Mouse (Mus musculus) midbrain, postnatal 0 days (tissue): ENCODE measurements around the gene Nedd8. TPM values are rescaled to one million over a fixed set of nuclear protein-coding genes. Genes with fewer than 3 reads are reported as not detected.

Experiments used
- ATAC-seq: fragments of 200-750 bp; cut with Nextera tagmentation; 2 replicates; pipeline ENCODE4 v1.8.0; 2017; ENCODE audit warnings: moderate number of reproducible peaks, mild to moderate bottlenecking, moderate TSS enrichment, moderate library complexity; ENCODE audit not compliant: low FRiP score
- DNase-seq: peaks from one replicate; pipeline ENCODE4 v3.0.0-alpha.2; 2015; ENCODE audit warnings: low spot score
- H3K27ac ChIP-seq: fragments of 300-500 bp; sonication (generic); 2 replicates; pipeline ENCODE4 v1.5.1; 2014; ENCODE audit warnings: low read depth, mild to moderate bottlenecking, low read length, mixed read lengths
- H3K27me3 ChIP-seq: fragments of 300-500 bp; sonication (generic); 2 replicates; pipeline ENCODE4 v1.6.1; 2014; ENCODE audit warnings: low read length, control low read depth, mixed read lengths; ENCODE audit not compliant: insufficient read depth
- H3K36me3 ChIP-seq: fragments of 300-500 bp; sonication (generic); 2 replicates; pipeline ENCODE4 v1.6.1; 2014; ENCODE audit warnings: low read length, control low read depth, mixed read lengths; ENCODE audit not compliant: insufficient read depth
- H3K4me1 ChIP-seq: fragments of 300-500 bp; sonication (generic); 2 replicates; pipeline ENCODE4 v1.6.1; 2014; ENCODE audit warnings: mild to moderate bottlenecking, control low read depth, antibody characterized with exemption, low read length, mixed read lengths; ENCODE audit not compliant: insufficient read depth
- H3K4me2 ChIP-seq: fragments of 300-500 bp; sonication (generic); 2 replicates; pipeline ENCODE4 v1.6.1; 2014; ENCODE audit warnings: low read depth, mild to moderate bottlenecking, low read length, mixed read lengths; ENCODE audit not compliant: poor library complexity, severe bottlenecking
- H3K4me3 ChIP-seq: fragments of 300-500 bp; sonication (generic); 2 replicates; pipeline ENCODE4 v1.5.1; 2014; ENCODE audit warnings: low read depth, mild to moderate bottlenecking, low read length, moderate library complexity
- H3K9ac ChIP-seq: fragments of 300-500 bp; sonication (generic); replicated peaks from 2 replicates; pipeline ENCODE4 v1.6.1; 2014; ENCODE audit warnings: mild to moderate bottlenecking, low read length, moderate library complexity, mixed read lengths; ENCODE audit not compliant: poor library complexity, severe bottlenecking
- H3K9me3 ChIP-seq: fragments of 300-500 bp; sonication (generic); 2 replicates; pipeline ENCODE4 v1.6.1; 2016; ENCODE audit warnings: low read length, control low read depth
- CTCF ChIP-seq: IDR thresholded peaks from 2 replicates; pipeline ENCODE4 v1.5.1; 2016; ENCODE audit warnings: antibody characterized with exemption, mild to moderate bottlenecking
- WGBS: fragments of 180-500 bp; shearing (Covaris S2); extraction: QIAGEN DNeasy Blood & Tissue Kit; methylation state at CpG from one replicate; pipeline ENCODE4 v1.1.7; 2014; 5-methylcytosine and 5-hydroxymethylcytosine counted together
- polyA plus RNA-seq: library from polyadenylated mRNA; unstranded; fragments of >200 nt; fragmentation: Nextera tagmentation; extraction: Ambion mirVana; gene quantifications from 2 replicates; pipeline ENCODE4 v1.2.1, GENCODE M21; 2015
- total RNA-seq: library from RNA; depleted of rRNA; stranded (reverse); fragments of >200 nt; gene quantifications from 2 replicates; pipeline ENCODE4 v1.2.3, GENCODE M21; 2014; rRNA removed

Nedd8 gene
- total and polyA plus RNA-seq, 2 experiments from 2014 or later: 129 to 569 TPM

DNA sequence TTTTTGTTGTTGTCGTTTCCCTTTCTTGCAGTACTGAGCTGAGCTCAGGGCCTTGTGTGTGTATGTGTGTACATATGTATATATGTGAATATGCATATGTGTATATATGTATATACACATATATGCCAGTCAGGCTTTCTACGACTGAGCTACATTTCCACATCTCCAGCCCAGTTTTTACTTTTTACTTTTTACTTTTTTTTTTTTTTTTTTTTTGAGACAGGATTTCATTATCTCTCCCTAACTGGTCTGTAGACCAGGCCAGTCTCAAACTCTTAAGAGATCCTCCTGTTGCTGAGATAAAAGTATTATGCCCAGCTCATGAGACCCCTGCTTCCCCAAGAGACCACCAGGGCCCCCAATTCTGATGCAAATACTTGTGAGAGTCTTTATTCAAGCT lies 55.1 kb downstream of the Nedd8 start:
- Histone ChIP-seq H3K27me3 (no peaks in the 10 kb centered on the region), H3K4me3 (no peak overlapping the region), H3K9me3 (no peaks in the 10 kb centered on the region), H3K4me2 (no peak overlapping the region), H3K4me1 (no peaks in the 10 kb centered on the region), H3K9ac (no peak overlapping the region), H3K36me3 (no peaks in the 10 kb centered on the region), H3K27ac (no peak overlapping the region)
- DNase-seq (no peak), ATAC-seq (no peak)
- TF ChIP-seq CTCF: no peak
- whole genome bisulfite sequencing: 80% methylated on average over 2 of the region's 2 CpGs

DNA sequence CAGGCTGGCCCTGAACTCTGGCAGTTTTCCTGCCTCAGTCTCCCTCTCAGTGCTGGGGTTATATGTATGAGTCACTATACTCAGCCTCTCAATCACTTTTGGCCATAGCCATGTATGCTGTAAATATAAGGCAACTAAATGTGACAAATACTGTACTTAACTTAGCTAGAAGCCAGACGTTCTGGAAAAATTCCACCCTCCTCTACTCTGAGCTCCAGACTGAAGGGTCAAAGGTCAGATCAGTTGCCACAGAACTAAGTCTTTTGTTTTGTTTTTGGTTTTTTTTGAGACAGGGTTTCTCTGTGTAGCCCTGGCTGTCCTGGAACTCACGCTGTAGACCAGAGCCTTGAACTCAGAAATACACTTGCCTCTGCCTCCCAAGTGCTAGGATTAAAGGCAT lies 56.0 kb downstream of the Nedd8 start:
- no peak for DNase-seq
- Histone ChIP-seq H3K36me3 (no peaks in the 10 kb centered on the region), H3K27ac (no peak overlapping the region), H3K27me3 (no peaks in the 10 kb centered on the region), H3K9ac (no peak overlapping the region), H3K9me3 (no peaks in the 10 kb centered on the region), H3K4me3 (no peak overlapping the region), H3K4me2 (no peak overlapping the region), H3K4me1 (no peaks in the 10 kb centered on the region)
- TF ChIP-seq CTCF: no peak
- ATAC-seq: no peak
- 44% methylated on average over 2 of the region's 2 CpGs for WGBS

- no peak overlapping the region for H3K4me3 ChIP-seq
- 0 out of 2 replicates have a peak, but pooled peaks cover 2% of the 10 kb centered on the region for H3K36me3 ChIP-seq
- no peaks in the 10 kb centered on the region for H3K4me1 ChIP-seq
- no peak for ATAC-seq
- no peak overlapping the region for H3K9ac ChIP-seq
- H3K27me3 ChIP-seq: no peaks in the 10 kb centered on the region
- no peak overlapping the region for H3K27ac ChIP-seq
- no peak for TF ChIP-seq CTCF
- H3K9me3 ChIP-seq: no peaks in the 10 kb centered on the region
- H3K4me2 ChIP-seq: no peak overlapping the region
- DNase-seq: no peak
- WGBS: 89% methylated on average over 7 of the region's 7 CpGs
Observed at GRCm38 (mm10) chr14:55614565-55615178, 57.3 kb downstream of the Nedd8 start.

- Histone ChIP-seq H3K9me3 (no peaks in the 10 kb centered on the region), H3K4me2 (no peak overlapping the region), H3K4me1 (no peaks in the 10 kb centered on the region), H3K4me3 (no peak overlapping the region), H3K9ac (no peak overlapping the region), H3K27ac (no peak overlapping the region), H3K27me3 (no peaks in the 10 kb centered on the region), H3K36me3 (peaks cover 11% of the 10 kb centered on the region)
- TF ChIP-seq CTCF: no peak
- ATAC-seq (no peak), DNase-seq (no peak)
- 62% methylated on average over 6 of the region's 6 CpGs for WGBS
Observed at GRCm38 (mm10) chr14:55613346-55613745, 58.6 kb downstream of the Nedd8 start.

Other genes with a start within 250 kb of the Nedd8 start
Only the 30 nearest of the 35 such genes appear.
- gene Carmil3, start 181.5 kb downstream of the Nedd8 start, total RNA-seq: 118 and 166 TPM in 2 replicates
- gene Carmil3, start 181.5 kb downstream of the Nedd8 start, polyA plus RNA-seq: 33.3 and 37.6 TPM in 2 replicates
- 9.4 and 14.7 TPM in 2 replicates for gene Cpne6, start 161.7 kb downstream of the Nedd8 start, total RNA-seq
- 12.3 and 15.0 TPM in 2 replicates for gene Cpne6, start 161.7 kb downstream of the Nedd8 start, polyA plus RNA-seq
- 1.5 and 3.8 TPM in 2 replicates for gene Nrl, start 147.1 kb downstream of the Nedd8 start, total RNA-seq
- 0.55 and 0.57 TPM in 2 replicates for gene Nrl, start 147.1 kb downstream of the Nedd8 start, polyA plus RNA-seq
- 27.8 and 29.1 TPM in 2 replicates for gene Pck2, start 131.9 kb downstream of the Nedd8 start, total RNA-seq
- 18.2 and 21.6 TPM in 2 replicates for gene Pck2, start 131.9 kb downstream of the Nedd8 start, polyA plus RNA-seq
- gene Dcaf11, start 112.1 kb downstream of the Nedd8 start, total RNA-seq: 98.3 and 103 TPM in 2 replicates
- 102 and 114 TPM in 2 replicates for gene Dcaf11, start 112.1 kb downstream of the Nedd8 start, polyA plus RNA-seq
- 5.4 TPM in 1 of 2 replicates, not detected in the other for gene A730061H03Rik, start 111.7 kb downstream of the Nedd8 start, total RNA-seq
- 0.69 TPM in 1 of 2 replicates, not detected in the other for gene A730061H03Rik, start 111.7 kb downstream of the Nedd8 start, polyA plus RNA-seq
- gene Fitm1, start 96.5 kb downstream of the Nedd8 start, total RNA-seq: 0.33 and 0.80 TPM in 2 replicates
- 0.16 and 0.17 TPM in 2 replicates for gene Fitm1, start 96.5 kb downstream of the Nedd8 start, polyA plus RNA-seq
- 119 and 147 TPM in 2 replicates for gene Psme1, start 94.0 kb downstream of the Nedd8 start, total RNA-seq
- 268 and 288 TPM in 2 replicates for gene Psme1, start 94.0 kb downstream of the Nedd8 start, polyA plus RNA-seq
- 36.3 and 38.9 TPM in 2 replicates for gene Emc9, start 86.8 kb downstream of the Nedd8 start, total RNA-seq
- gene Emc9, start 86.8 kb downstream of the Nedd8 start, polyA plus RNA-seq: 74.3 and 78.8 TPM in 2 replicates
- gene Psme2, start 81.0 kb downstream of the Nedd8 start, total RNA-seq: 62.8 and 69.6 TPM in 2 replicates
- 157 and 184 TPM in 2 replicates for gene Psme2, start 81.0 kb downstream of the Nedd8 start, polyA plus RNA-seq
- 19.8 and 26.7 TPM in 2 replicates for gene Rnf31, start 80.4 kb downstream of the Nedd8 start, total RNA-seq
- gene Rnf31, start 80.4 kb downstream of the Nedd8 start, polyA plus RNA-seq: 20.4 and 23.0 TPM in 2 replicates
- 17.1 and 18.2 TPM in 2 replicates for gene Irf9, start 68.6 kb downstream of the Nedd8 start, total RNA-seq
- 7.4 and 8.3 TPM in 2 replicates for gene Irf9, start 68.6 kb downstream of the Nedd8 start, polyA plus RNA-seq
- gene Rec8, start 54.1 kb downstream of the Nedd8 start, total RNA-seq: 6.0 and 11.1 TPM in 2 replicates
- 7.6 and 8.7 TPM in 2 replicates for gene Rec8, start 54.1 kb downstream of the Nedd8 start, polyA plus RNA-seq
- 109 and 122 TPM in 2 replicates for gene Ipo4, start 36.2 kb downstream of the Nedd8 start, total RNA-seq
- 104 and 112 TPM in 2 replicates for gene Ipo4, start 36.2 kb downstream of the Nedd8 start, polyA plus RNA-seq
- 6.3 and 6.7 TPM in 2 replicates for gene Gm49378, start 34.2 kb downstream of the Nedd8 start, total RNA-seq
- 2.3 and 2.8 TPM in 2 replicates for gene Gm49378, start 34.2 kb downstream of the Nedd8 start, polyA plus RNA-seq
- 47.7 and 60.3 TPM in 2 replicates for gene Tm9sf1, start 28.3 kb downstream of the Nedd8 start, total RNA-seq
- gene Tm9sf1, start 28.3 kb downstream of the Nedd8 start, polyA plus RNA-seq: 48.2 and 54.3 TPM in 2 replicates
- 0.14 and 0.16 TPM in 2 replicates for gene Tssk4, start 21.9 kb downstream of the Nedd8 start, total RNA-seq
- 0.28 and 0.36 TPM in 2 replicates for gene Tssk4, start 21.9 kb downstream of the Nedd8 start, polyA plus RNA-seq
- 46.7 and 53.7 TPM in 2 replicates for gene Mdp1, start 11.6 kb downstream of the Nedd8 start, total RNA-seq
- 77.9 and 82.2 TPM in 2 replicates for gene Mdp1, start 11.6 kb downstream of the Nedd8 start, polyA plus RNA-seq
- 19.9 and 24.4 TPM in 2 replicates for gene Gmpr2, start 183 bp downstream of the Nedd8 start, total RNA-seq
- gene Gmpr2, start 183 bp downstream of the Nedd8 start, polyA plus RNA-seq: 35.5 and 36.7 TPM in 2 replicates
- gene Tinf2, start 9.7 kb upstream of the Nedd8 start, total RNA-seq: 14.6 and 15.7 TPM in 2 replicates
- gene Tinf2, start 9.7 kb upstream of the Nedd8 start, polyA plus RNA-seq: 19.9 and 23.6 TPM in 2 replicates
- gene Tgm1, start 41.8 kb upstream of the Nedd8 start, total RNA-seq: 0.16 and 0.38 TPM in 2 replicates
- 0.14 and 0.18 TPM in 2 replicates for gene Tgm1, start 41.8 kb upstream of the Nedd8 start, polyA plus RNA-seq
- gene Rabggta, start 50.1 kb upstream of the Nedd8 start, total RNA-seq: 75.1 and 94.5 TPM in 2 replicates
- 61.9 and 62.6 TPM in 2 replicates for gene Rabggta, start 50.1 kb upstream of the Nedd8 start, polyA plus RNA-seq
- 75.1 and 94.0 TPM in 2 replicates for gene Dhrs1, start 73.6 kb upstream of the Nedd8 start, total RNA-seq
- gene Dhrs1, start 73.6 kb upstream of the Nedd8 start, polyA plus RNA-seq: 72.0 and 73.3 TPM in 2 replicates
- 22.0 and 30.4 TPM in 2 replicates for gene Nop9, start 73.6 kb upstream of the Nedd8 start, total RNA-seq
- 17.3 and 17.8 TPM in 2 replicates for gene Nop9, start 73.6 kb upstream of the Nedd8 start, polyA plus RNA-seq
- gene Cideb, start 86.3 kb upstream of the Nedd8 start, total RNA-seq: 0.66 and 2.6 TPM in 2 replicates
- gene Cideb, start 86.3 kb upstream of the Nedd8 start, polyA plus RNA-seq: 0.25 and 1.1 TPM in 2 replicates
- gene Ltb4r2, start 89.3 kb upstream of the Nedd8 start, total RNA-seq: 0.38 and 1.6 TPM in 2 replicates
- 0.43 and 0.60 TPM in 2 replicates for gene Ltb4r2, start 89.3 kb upstream of the Nedd8 start, polyA plus RNA-seq
- 0.88 and 1.8 TPM in 2 replicates for gene Ltb4r1, start 93.8 kb upstream of the Nedd8 start, total RNA-seq
- 0.94 and 1.1 TPM in 2 replicates for gene Ltb4r1, start 93.8 kb upstream of the Nedd8 start, polyA plus RNA-seq
- 3.6 and 4.0 TPM in 2 replicates for gene Adcy4, start 112.0 kb upstream of the Nedd8 start, total RNA-seq
- 1.7 TPM in 2 replicates for gene Adcy4, start 112.0 kb upstream of the Nedd8 start, polyA plus RNA-seq
- gene Ripk3, start 116.7 kb upstream of the Nedd8 start, total RNA-seq: 0.27 TPM in 1 of 2 replicates, not detected in the other
- gene Ripk3, start 116.7 kb upstream of the Nedd8 start, polyA plus RNA-seq: 1.3 and 3.0 TPM in 2 replicates
- gene Nfatc4, start 151.0 kb upstream of the Nedd8 start, total RNA-seq: 9.6 and 12.9 TPM in 2 replicates
- gene Nfatc4, start 151.0 kb upstream of the Nedd8 start, polyA plus RNA-seq: 4.2 and 5.2 TPM in 2 replicates